Mouse (Mus musculus) brain, adult 2 months (tissue): ENCODE measurements at regions not wholly inside any gene's neighbourhood (a gene's known extent, or its start where the extent isn't known, plus 50 kb on each side); places are given as distances from the start of the nearest gene placed in this dataset.
A peak's percentile ranks its signal among the peaks of the same experiment; 100 is the strongest.

Source experiments
- DNase-seq: peaks from one replicate; pipeline ENCODE4 v3.0.0; 2011; ENCODE audit warnings: low read depth, low spot score

GRCm38 (mm10) chr2:138820489-138820888, 564.1 kb downstream of the Btbd3 start:
- peak; percentile 94 for DNase-seq

GRCm38 (mm10) chr2:138824873-138825272, 568.5 kb downstream of the Btbd3 start:
- DNase-seq = peak; percentile 52

GRCm38 (mm10) chr2:138827813-138828570, 571.6 kb downstream of the Btbd3 start:
- DNase-seq = no peak

DNA sequence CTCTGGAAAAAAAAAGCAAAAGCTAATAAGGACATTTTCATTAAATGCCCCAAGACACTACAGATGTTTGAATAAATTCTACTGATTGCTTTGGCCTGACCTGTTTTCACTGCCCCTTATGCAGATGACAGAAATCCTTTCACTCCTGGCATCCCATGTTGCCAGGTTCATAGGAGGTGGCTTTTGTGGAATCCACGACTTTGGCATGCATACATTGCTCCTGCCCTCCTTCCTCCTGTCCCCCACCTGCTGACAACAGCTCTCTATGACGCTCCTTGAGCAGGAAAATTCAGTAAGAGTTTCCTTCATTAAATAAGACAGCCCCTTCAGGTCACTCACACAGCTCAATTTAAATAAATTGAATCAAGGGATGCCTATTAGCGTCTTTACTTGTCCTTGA, 582.5 kb downstream of the Btbd3 start:
- DNase-seq = peak; percentile 12

DNA sequence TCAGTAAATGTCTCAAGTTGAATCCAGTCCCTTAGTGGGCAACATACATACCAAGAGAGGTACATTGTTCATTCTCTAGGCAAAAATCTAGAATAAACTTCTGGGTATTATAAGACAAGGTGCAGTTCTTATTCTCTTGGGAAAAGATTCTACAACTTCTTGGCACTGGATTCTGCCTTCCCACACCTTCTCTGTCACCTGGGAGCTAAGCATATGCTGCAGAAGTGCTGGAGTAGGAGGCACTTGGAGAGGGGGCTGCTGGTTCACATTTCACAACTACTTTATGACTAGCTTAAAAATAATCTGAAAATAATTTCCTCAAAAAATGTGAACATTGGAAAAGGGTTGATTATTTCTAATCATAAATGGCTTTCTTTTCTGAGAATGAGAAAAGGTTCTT, 602.8 kb downstream of the Btbd3 start:
- DNase-seq = peak; percentile 77

GRCm38 (mm10) chr2:138896563-138896962, 597.1 kb upstream of the Sptlc3 start:
- DNase-seq = no peak

- DNase-seq = peak; percentile 37
These were observed 596.6 kb upstream of the Sptlc3 start for GRCm38 (mm10) chr2:138897101-138897500.

DNA sequence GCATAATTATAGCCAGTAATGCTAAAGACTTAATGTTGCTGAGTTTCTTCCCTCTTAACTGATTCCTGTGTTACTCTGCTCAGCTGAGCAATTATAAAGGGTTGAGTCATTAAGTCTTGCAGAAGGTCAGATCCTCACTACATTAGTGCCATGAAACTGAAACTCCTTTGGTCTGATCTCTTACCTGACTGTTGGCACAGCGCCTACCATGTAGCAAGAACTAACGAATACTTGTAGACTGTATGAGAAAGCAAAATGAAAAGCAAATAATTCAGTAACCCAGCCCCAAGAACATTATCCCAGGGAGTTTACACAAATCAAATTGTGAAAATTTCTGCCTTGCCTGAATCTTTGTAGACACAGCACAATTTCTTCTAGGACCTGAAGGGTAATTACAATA, 556.5 kb upstream of the Sptlc3 start:
- peak; percentile 4 for DNase-seq

DNA sequence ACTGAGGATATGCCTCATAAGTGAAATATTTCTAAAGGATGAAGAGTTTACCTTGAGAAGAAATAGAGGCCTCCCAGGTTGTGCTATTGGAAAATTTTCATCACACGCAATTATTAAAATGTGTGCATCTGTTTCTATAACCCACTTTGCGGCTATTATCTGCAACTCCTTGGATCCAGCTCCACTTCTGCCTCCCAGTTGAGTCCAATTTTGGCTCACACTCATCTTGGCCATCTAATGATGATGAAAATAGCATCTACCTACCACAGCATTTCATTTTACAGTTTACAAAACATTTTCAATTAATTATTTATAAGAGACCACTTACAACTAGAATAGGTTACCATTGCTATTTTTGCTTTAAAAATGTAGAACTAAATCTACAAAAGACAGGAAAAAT, 554.3 kb upstream of the Sptlc3 start:
- DNase-seq = peak; percentile 59

DNA sequence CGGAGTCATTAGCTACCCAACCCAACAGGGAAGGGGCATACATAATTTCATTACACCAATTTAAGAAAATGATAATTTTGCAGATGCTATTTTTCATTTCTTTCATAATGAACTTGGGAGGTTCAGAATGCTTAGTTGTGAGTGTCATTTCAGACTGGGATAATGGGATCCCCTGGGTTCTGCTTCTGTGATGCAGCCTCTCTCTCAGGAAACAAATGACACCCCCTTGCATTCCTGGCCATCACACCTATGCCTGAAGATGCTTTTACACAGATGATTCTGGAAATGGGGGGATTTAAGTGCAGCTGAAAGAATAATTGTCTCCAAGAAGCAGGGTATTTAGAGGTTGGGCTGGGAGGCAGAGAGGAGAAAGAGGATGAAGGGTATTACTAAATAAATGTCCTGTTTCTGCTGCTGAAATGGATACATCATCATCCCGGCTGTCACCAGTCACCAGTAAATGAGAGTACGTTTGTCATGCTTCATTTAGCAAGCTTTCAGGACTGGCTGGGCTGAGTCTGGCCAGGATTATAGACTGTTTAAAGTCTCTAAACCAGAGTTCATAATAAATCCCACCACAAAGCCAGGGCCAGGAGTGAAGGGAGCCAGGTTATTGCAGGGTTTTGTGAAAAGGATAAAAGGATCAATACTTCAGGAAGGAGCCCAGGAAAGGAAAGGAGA, 527.5 kb upstream of the Sptlc3 start:
- no peak for DNase-seq

GRCm38 (mm10) chr2:138974548-138974947, 519.2 kb upstream of the Sptlc3 start:
- DNase-seq = peak; percentile 27

GRCm38 (mm10) chr2:138990031-138990430, 503.7 kb upstream of the Sptlc3 start:
- peak; percentile 36 for DNase-seq

DNA sequence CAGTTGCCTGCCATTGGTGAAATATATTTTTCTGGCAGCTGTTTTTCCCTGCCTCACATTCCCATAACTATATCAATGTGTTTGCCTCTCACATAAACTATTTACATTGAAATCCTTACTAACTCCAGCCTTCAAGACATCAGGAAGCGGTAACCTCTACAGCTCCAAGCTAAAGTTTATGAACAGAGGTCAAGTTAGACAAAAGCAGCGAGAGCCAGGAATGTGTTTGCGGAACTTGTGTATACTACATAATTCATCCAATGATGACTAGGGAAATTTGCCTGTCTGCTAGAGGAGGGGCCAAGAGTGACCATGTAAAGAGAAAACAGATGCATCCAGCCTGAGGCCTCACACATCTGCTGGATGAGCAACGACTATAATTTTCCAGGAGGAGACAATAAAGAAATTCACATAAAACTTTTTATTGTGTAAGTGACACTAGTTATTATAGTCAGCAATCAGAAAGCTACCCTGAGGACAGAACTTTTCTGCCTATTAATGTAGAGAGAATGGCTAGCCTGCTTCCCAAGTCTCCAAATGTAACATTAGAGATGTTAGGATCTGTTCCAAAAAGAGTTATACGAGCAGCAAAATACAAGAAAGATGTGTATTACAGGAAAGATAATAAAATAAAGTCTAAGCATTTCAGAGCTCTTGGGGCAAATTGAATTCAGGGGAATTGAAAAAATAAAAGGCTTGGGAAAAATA, 461.5 kb upstream of the Sptlc3 start:
- DNase-seq = no peak

DNA sequence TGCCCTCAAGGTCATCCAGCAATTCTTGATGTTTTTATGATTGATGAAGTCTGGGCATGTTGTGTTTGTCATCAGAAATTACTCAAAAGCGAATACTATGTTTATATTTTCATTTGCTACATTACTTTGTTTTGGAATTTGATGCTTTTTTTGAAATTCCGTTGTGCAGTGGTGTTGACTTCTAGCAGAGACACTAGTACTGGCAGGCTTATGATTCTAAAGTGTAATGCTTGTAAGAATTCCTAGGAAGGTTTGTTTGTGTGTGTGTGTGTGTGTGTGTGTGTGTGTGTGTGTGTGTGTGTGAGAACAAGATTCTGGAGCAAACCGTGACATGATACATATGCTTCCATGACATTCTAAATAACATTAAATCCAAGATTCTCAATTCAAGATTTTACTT, 458.9 kb upstream of the Sptlc3 start:
- no peak for DNase-seq

DNA sequence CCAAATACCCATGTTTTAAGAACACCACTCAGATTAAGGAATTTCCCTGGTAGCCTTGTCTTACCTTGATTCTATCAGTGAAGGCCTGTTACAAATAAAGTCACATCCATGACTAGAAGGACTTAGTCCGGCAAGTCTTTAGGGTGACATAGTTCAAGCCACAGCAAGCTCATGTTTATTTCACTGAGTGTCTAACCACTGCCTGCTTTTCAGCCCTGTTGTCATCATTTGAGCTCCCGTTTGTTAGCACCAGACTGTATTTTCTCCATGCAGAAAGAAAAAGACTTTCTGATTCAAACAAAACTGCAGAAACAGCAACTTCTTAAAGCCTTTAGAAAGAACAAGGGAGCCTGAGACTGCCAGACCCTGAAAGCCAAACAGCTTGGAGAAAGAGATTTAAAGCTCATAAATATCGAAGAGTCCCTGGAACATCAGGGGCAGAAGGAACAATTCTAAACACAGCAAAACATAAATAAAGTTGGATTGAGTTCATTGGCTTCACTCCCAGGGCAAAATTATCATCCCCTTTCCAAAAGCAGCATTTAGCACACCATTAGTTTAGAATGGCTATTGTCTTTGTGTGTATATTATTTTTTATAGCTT, 451.9 kb upstream of the Sptlc3 start:
- DNase-seq = no peak

- DNase-seq = no peak
These were observed 449.0 kb upstream of the Sptlc3 start for GRCm38 (mm10) chr2:139044684-139045083.

DNA sequence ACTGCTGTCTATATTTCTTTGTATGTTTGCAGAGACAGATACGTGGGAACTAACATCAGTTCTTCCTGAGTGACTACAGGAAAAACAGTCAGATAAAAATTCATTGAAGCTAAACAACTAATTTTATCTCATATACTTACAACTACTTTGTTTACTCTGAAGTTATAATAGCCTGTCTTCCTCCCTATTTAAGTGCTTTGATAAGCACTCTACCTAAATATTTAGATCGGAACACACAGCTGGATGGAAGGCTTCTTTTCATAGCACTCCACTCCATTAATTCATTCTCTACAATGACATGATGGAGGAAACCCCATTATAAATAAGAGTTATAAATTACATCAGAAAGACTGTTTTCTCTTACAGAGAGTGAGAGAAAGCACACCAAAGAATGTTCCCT, 438.5 kb upstream of the Sptlc3 start:
- no peak for DNase-seq

GRCm38 (mm10) chr2:139069276-139069961, 424.3 kb upstream of the Sptlc3 start:
- peak; percentile 66 for DNase-seq

DNA sequence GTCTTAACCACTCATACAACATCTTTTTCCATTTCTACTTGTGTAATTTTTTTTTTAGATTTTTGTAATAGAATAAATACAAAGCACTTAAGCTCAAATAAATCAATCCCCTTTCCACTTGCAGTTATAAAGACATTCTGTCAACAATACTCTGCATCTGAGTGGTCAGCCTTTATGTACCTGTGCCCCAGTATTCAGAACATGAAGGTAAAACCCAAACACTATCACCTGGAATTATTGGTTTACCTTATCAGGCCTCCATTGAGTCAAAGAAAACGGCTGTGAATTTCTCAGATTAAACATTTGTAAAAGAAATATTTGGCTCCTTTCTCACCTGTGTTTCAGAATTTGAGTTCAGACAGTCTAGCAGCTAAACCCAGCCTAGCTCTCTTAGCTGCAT, 422.0 kb upstream of the Sptlc3 start:
- no peak for DNase-seq

DNA sequence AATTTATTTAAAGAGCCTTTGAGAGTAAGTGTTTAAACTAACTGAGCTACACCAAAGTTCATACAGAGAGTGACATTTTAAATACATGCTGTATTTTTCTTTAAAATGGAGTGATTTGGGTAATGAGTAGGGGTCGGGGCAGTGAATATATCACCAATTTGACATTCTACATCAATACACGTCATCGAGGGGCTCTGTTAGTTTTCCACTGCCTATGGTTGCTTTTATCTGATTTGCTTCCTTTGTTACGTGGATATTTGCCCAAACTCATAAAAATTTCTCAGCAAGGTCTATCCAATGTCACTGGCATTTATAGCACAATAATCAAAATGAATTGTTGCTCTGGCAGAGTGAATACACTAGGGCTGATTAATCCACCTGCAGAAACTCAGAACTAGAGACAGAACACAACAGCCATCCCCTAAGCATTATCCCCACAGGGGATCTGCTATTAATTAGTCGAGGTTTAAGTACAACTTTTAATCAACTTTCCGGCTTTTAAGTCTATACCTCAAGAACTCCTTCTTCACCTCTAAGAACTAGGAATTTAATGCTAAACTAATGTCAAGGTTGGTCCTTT, 400.1 kb upstream of the Sptlc3 start:
- DNase-seq = no peak

DNA sequence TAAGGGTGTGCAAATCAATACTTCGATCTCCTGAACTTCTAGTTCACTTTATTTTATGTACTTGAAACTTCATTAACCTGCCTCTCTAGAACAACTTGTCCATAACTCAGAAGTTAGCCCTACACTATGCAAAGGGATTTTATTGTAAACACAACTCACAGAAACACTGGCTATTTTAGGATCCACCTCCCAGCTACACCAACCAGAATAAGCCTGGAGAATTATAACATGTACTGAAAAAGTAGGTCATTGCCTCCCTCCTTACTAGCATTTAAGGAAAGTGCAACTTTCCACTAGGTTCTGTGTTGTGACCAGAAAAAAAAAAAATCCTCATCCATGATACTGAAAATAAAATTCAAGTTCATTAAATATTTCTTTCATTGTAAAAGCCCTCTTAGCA, 382.0 kb upstream of the Sptlc3 start:
- peak; percentile 69 for DNase-seq
